Mouse (Mus musculus): ENCODE measurements at regions not wholly inside any gene's neighbourhood (a gene's known extent, or its start where the extent isn't known, plus 50 kb on each side); places are given as distances from the start of the nearest gene placed in this dataset.
A peak's percentile ranks its signal among the peaks of the same experiment; 100 is the strongest.

DNA sequence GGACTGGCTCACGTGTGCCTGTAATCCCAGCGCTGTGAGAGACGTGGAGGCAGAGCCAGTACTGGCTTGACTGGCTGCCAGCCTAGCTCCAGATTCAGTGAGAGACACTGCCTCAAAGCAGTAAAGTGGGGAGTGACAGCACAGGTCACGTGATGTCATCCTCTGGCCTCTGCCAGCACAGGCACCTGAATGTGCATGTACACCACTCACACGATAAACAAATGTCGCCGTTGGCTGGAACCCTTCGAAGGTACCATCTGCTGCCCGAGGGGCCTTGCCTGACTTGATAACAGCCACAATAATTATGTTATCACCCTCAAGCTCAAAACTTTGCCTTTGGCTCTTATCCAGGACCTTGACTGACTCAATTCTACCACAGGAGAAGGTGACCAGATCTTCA is 132.4 kb upstream of the Rpl38 start:
- no peaks in the 10 kb centered on the region for H3K27me3 ChIP-seq (replicated peaks; ENCODE audit: control insufficient read depth, insufficient read depth, low read length)
- peaks cover 24% of the 10 kb centered on the region for H3K4me1 ChIP-seq (replicated peaks; ENCODE audit: control insufficient read depth, insufficient read depth, low read length)
- peak overlapping the region; percentile 78; the same call in 1 of the 2 replicates for H3K27ac ChIP-seq (ENCODE audit: low read length)
- H3K9me3 ChIP-seq (ENCODE audit: control insufficient read depth, low read length) = no peaks in the 10 kb centered on the region; the same call in 1 of the 2 replicates
- no peak overlapping the region for H3K4me2 ChIP-seq (ENCODE audit: low read length)
- no peaks in the 10 kb centered on the region for H3K36me3 ChIP-seq (ENCODE audit: control insufficient read depth, insufficient read depth)
- no peak for ATAC-seq
- H3K9ac ChIP-seq (replicated peaks; ENCODE audit: low read depth, low read length) = no peak overlapping the region
- H3K4me3 ChIP-seq (replicated peaks; ENCODE audit: low read length) = no peak overlapping the region
- 69% methylated on average over 9 of the region's 9 CpGs for WGBS

DNA sequence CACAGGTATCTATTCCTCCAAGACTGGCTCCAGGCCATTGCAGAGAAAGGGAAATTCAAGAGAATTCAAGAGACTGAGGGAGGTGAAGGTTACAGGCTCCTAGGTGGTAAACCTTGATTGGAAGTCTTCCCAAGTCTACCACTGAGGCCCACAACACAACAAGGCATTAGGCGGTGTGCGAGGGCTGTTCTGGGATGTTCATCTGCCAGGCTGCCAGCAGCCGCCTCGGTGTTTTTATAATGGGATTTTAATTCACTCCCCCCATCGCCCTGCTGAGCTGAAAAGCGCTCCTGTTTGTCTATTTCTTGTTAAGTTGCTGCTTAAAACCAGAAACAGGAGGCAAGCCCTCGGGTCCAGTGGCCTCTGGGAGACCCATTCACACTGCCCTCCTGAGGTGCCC is 133.9 kb upstream of the Rpl38 start:
- Histone ChIP-seq H3K27ac (ENCODE audit: low read length) (no peak overlapping the region), H3K27me3 (replicated peaks; ENCODE audit: control insufficient read depth, insufficient read depth, low read length) (no peaks in the 10 kb centered on the region), H3K9ac (replicated peaks; ENCODE audit: low read depth, low read length) (no peak overlapping the region), H3K4me1 (replicated peaks; ENCODE audit: control insufficient read depth, insufficient read depth, low read length) (peaks cover 24% of the 10 kb centered on the region), H3K4me3 (replicated peaks; ENCODE audit: low read length) (no peak overlapping the region), H3K9me3 (ENCODE audit: control insufficient read depth, low read length) (no peaks in the 10 kb centered on the region; the same call in 1 of the 2 replicates), H3K4me2 (ENCODE audit: low read length) (no peak overlapping the region), H3K36me3 (ENCODE audit: control insufficient read depth, insufficient read depth) (no peaks in the 10 kb centered on the region)
- WGBS = 45% methylated on average over 7 of the region's 7 CpGs
- no peak for ATAC-seq

DNA sequence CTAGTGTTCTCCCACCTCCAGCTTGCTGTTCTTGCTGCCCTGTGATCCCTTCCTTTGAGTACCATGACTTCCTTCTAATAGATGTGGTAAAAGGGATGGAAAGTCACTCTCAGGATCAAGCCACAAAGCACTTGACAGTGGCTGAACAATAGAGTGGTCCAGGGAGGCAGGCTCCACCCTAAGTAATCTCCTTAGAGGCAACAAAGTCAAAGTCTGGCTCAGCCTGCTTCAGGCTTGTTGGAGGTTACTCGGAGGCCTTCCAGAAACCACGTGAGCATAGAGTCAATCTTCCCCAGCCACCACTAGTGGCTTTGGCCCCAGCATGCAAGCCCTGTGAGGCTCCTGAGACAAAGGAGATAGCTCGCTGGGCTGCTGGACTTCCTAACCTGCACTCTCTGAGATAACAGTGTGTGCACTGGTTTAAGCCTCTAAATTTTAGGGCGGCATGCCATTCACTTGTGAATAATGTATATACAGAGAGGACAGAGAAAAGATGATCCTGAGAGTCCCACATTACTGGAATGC is 137.0 kb upstream of the Rpl38 start:
- no peak overlapping the region for H3K9ac ChIP-seq (replicated peaks; ENCODE audit: low read depth, low read length)
- no peaks in the 10 kb centered on the region; the same call in 1 of the 2 replicates for H3K9me3 ChIP-seq (ENCODE audit: control insufficient read depth, low read length)
- no peak overlapping the region for H3K4me2 ChIP-seq (ENCODE audit: low read length)
- 52% methylated on average over 4 of the region's 4 CpGs for WGBS
- H3K36me3 ChIP-seq (ENCODE audit: control insufficient read depth, insufficient read depth) = no peaks in the 10 kb centered on the region
- no peak overlapping the region for H3K27ac ChIP-seq (ENCODE audit: low read length)
- no peaks in the 10 kb centered on the region for H3K27me3 ChIP-seq (replicated peaks; ENCODE audit: control insufficient read depth, insufficient read depth, low read length)
- peaks cover 12% of the 10 kb centered on the region for H3K4me1 ChIP-seq (replicated peaks; ENCODE audit: control insufficient read depth, insufficient read depth, low read length)
- ATAC-seq = no peak
- no peak overlapping the region for H3K4me3 ChIP-seq (replicated peaks; ENCODE audit: low read length)

DNA sequence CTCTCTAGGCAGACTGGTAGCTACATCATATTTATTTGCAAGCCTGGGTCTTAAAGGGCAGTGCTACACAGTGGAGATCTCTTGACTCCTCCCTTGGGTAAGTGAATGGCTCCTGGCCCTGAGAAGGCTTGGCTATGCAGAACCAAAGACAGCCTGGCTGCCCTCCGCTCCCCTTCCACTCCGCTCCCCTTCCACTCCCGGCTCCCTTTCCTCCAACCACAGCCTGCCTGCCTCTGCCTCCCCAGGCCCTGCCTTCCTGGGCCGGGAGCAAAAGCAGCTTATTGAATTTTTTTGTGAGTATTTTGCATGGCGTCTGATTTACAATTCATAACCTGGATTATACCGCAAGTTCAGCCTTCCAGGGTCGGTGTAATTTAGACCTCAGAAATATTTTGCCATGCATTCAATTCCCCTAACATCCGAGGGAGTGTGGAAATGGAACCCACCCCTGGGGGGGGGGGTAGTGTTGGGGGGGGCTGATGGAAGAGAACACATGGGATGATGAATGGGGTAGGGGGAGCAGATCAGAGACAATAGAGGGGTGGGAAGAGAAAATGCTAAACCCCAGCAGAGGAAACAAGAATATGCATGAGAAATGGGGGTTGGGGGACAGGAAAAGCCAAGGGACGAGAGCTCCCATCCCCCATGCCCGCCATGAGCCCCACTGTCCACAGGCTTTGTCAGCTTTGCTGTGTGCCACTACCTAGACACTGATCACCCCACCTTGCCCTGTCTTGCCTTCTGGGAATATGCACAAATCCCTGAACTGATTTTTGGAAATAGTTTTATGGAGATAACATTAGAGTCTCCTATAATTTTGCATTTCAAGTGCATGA is 139.2 kb upstream of the Rpl38 start:
- H3K4me1 ChIP-seq (replicated peaks; ENCODE audit: control insufficient read depth, insufficient read depth, low read length) = peaks cover 6% of the 10 kb centered on the region
- no peak overlapping the region; the same call in 1 of the 2 replicates for H3K27ac ChIP-seq (ENCODE audit: low read length)
- no peaks in the 10 kb centered on the region for H3K27me3 ChIP-seq (replicated peaks; ENCODE audit: control insufficient read depth, insufficient read depth, low read length)
- H3K4me3 ChIP-seq (replicated peaks; ENCODE audit: low read length) = no peak overlapping the region
- H3K9me3 ChIP-seq (ENCODE audit: control insufficient read depth, low read length) = no peaks in the 10 kb centered on the region
- H3K9ac ChIP-seq (replicated peaks; ENCODE audit: low read depth, low read length) = no peak overlapping the region
- no peak overlapping the region for H3K4me2 ChIP-seq (ENCODE audit: low read length)
- no peaks in the 10 kb centered on the region for H3K36me3 ChIP-seq (ENCODE audit: control insufficient read depth, insufficient read depth)
- peak; percentile 37; the same call in 1 of the 2 replicates for ATAC-seq
- 48% methylated on average over 10 of the region's 10 CpGs for WGBS

DNA sequence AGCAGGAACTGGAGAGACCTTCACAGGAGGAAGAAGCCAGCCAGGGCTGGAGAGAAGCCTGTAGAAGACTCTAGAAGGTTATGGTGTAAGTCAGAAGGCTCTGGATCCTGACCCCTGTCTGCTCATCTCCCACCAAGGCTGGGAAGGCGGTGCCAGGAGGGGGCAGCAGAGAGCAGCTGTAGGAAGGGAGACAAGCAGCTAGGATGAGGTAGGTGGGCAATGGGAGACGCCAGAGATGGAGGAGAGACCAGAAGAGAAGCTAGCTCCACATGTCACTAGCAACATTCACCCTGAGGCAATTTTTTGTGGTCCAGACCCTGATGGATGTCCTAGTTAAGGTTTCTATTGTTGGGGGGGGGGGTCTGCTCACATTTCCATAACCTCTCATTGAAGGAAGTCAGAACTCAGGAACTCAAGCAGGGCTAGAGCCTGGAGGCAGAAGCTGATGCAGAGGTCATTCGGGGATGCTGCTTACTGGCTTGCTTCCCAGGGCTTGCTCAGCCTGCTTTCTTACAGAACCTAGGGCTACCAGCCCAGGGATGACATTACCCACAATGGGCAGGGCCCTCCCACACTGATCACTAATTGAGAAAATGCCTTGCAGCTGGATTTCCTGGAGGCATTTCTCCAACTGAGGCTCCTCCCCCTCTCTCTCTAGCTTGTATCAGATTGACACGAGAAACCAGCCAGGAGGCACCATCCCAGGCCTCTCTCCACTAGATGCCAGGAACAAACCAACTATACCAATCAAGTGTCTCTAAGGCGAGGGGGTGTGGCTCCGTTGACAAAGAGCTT is 144.7 kb upstream of the Rpl38 start:
- H3K36me3 ChIP-seq (ENCODE audit: control insufficient read depth, insufficient read depth) = no peaks in the 10 kb centered on the region
- no peak overlapping the region for H3K4me2 ChIP-seq (ENCODE audit: low read length)
- no peak overlapping the region for H3K4me3 ChIP-seq (replicated peaks; ENCODE audit: low read length)
- ATAC-seq = peak; percentile 62
- H3K9me3 ChIP-seq (ENCODE audit: control insufficient read depth, low read length) = no peaks in the 10 kb centered on the region
- no peaks in the 10 kb centered on the region for H3K27me3 ChIP-seq (replicated peaks; ENCODE audit: control insufficient read depth, insufficient read depth, low read length)
- no peak overlapping the region for H3K9ac ChIP-seq (replicated peaks; ENCODE audit: low read depth, low read length)
- H3K27ac ChIP-seq (ENCODE audit: low read length) = no peak overlapping the region
- 41% methylated on average over 6 of the region's 6 CpGs for WGBS
- peaks cover 7% of the 10 kb centered on the region; the same call in 1 of the 2 replicates for H3K4me1 ChIP-seq (replicated peaks; ENCODE audit: control insufficient read depth, insufficient read depth, low read length)

DNA sequence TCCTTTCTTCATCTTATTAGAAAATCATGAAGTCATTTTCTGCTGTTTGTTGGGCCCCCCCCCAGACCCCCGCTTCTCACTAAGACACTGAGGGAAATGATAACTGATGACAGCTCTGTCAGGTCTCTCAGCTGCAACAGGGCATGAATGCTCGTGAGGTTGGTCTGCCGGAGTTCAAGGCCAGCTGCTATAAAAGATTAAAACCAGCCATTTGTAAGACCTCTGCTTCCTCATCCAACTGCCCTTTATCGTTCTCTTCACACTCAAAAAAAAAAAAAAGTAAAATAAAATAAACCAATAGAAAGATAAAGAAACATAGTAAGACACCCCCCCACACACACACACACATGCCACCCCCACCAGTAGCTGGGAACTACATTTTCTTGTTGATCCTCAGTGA is 153.0 kb upstream of the Rpl38 start:
- Histone ChIP-seq H3K4me3 (replicated peaks; ENCODE audit: low read length) (no peak overlapping the region), H3K36me3 (ENCODE audit: control insufficient read depth, insufficient read depth) (no peaks in the 10 kb centered on the region), H3K9me3 (ENCODE audit: control insufficient read depth, low read length) (no peaks in the 10 kb centered on the region), H3K27me3 (replicated peaks; ENCODE audit: control insufficient read depth, insufficient read depth, low read length) (no peaks in the 10 kb centered on the region), H3K9ac (replicated peaks; ENCODE audit: low read depth, low read length) (no peak overlapping the region), H3K4me1 (replicated peaks; ENCODE audit: control insufficient read depth, insufficient read depth, low read length) (peaks cover 5% of the 10 kb centered on the region), H3K27ac (ENCODE audit: low read length) (no peak overlapping the region), H3K4me2 (ENCODE audit: low read length) (no peak overlapping the region)
- WGBS = 59% methylated on average over 4 of the region's 4 CpGs
- no peak for ATAC-seq

DNA sequence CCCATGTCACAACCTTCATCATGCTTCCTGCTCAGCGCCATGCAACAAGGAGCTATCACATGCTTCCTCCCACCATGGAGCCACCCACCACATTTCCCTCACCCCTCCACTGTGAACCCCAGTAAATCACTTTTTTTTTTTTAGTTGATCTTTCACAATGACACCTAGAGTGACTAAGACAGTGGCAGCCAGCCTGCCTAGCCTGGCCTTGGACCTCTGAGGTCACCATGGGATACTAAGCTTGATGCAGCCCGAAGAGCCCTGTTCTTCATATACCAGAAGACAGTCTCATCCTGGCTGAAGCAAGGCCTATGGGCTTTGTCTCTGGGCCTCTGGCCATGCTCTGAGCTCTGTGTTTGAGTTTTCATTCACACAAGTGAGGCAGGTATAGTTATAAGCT is 154.2 kb upstream of the Rpl38 start:
- no peaks in the 10 kb centered on the region for H3K9me3 ChIP-seq (ENCODE audit: control insufficient read depth, low read length)
- H3K4me1 ChIP-seq (replicated peaks; ENCODE audit: control insufficient read depth, insufficient read depth, low read length) = peaks cover 5% of the 10 kb centered on the region
- no peak overlapping the region for H3K27ac ChIP-seq (ENCODE audit: low read length)
- H3K9ac ChIP-seq (replicated peaks; ENCODE audit: low read depth, low read length) = no peak overlapping the region
- no peak for ATAC-seq
- H3K4me2 ChIP-seq (ENCODE audit: low read length) = no peak overlapping the region
- H3K36me3 ChIP-seq (ENCODE audit: control insufficient read depth, insufficient read depth) = no peaks in the 10 kb centered on the region
- 94% methylated on average over 2 of the region's 2 CpGs for WGBS
- H3K27me3 ChIP-seq (replicated peaks; ENCODE audit: control insufficient read depth, insufficient read depth, low read length) = no peaks in the 10 kb centered on the region
- no peak overlapping the region for H3K4me3 ChIP-seq (replicated peaks; ENCODE audit: low read length)

DNA sequence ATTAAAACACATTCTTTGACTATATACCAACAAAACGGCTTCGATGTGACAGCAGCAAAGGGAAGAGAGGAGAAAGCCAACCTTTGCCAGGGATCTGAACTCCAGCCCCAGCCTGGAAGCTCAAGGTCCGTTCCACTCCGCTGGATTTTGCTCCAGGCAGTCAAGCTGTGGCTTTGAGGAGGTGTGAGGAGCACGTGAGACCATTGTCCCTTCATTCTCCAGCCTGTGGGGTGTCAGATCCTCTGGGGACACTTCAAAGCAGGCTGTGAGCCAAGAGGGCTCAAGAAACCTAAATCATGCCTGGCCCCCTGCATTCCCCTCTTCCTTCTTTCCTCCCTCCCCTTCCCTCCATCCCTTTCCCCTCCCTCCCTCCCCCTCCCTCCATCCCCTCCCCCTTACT is 154.9 kb upstream of the Rpl38 start:
- peaks cover 5% of the 10 kb centered on the region for H3K4me1 ChIP-seq (replicated peaks; ENCODE audit: control insufficient read depth, insufficient read depth, low read length)
- WGBS = 20% methylated on average over 5 of the region's 5 CpGs
- no peak for ATAC-seq

DNA sequence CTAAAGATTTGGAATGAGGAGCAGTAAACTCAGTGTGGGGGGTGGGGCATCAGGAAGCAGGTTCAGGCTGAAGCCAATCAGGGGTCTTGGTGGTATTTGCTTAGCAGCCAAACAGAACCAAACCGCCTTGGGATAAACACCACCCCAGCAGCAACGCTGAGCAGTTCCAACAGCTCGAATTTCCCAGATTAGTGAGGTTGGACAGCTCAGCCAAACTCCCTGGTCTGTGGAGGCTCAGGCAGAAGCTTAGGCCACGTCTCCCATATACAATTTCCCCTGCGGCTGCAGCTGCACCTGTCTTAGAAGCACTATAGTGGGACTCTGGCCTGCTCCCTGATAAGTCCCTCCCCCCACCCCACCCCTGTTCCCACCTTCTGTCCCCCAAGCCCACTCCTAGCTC is 156.3 kb upstream of the Rpl38 start:
- Histone ChIP-seq H3K36me3 (ENCODE audit: control insufficient read depth, insufficient read depth) (no peaks in the 10 kb centered on the region), H3K4me2 (ENCODE audit: low read length) (no peak overlapping the region), H3K9ac (replicated peaks; ENCODE audit: low read depth, low read length) (no peak overlapping the region), H3K27ac (ENCODE audit: low read length) (no peak overlapping the region), H3K9me3 (ENCODE audit: control insufficient read depth, low read length) (no peaks in the 10 kb centered on the region; the same call in 1 of the 2 replicates), H3K4me3 (replicated peaks; ENCODE audit: low read length) (no peak overlapping the region), H3K4me1 (replicated peaks; ENCODE audit: control insufficient read depth, insufficient read depth, low read length) (peaks cover 5% of the 10 kb centered on the region), H3K27me3 (replicated peaks; ENCODE audit: control insufficient read depth, insufficient read depth, low read length) (no peaks in the 10 kb centered on the region)
- ATAC-seq = no peak
- 22% methylated on average over 5 of the region's 5 CpGs for WGBS

More for the DNA sequence above, 154.9 kb upstream of the Rpl38 start:
- no peaks in the 10 kb centered on the region for H3K27me3 ChIP-seq (replicated peaks; ENCODE audit: control insufficient read depth, insufficient read depth, low read length)
- no peak overlapping the region for H3K9ac ChIP-seq (replicated peaks; ENCODE audit: low read depth, low read length)
- H3K4me3 ChIP-seq (replicated peaks; ENCODE audit: low read length) = no peak overlapping the region
- no peaks in the 10 kb centered on the region for H3K9me3 ChIP-seq (ENCODE audit: control insufficient read depth, low read length)
- H3K4me2 ChIP-seq (ENCODE audit: low read length) = no peak overlapping the region
- no peaks in the 10 kb centered on the region for H3K36me3 ChIP-seq (ENCODE audit: control insufficient read depth, insufficient read depth)
- H3K27ac ChIP-seq (ENCODE audit: low read length) = no peak overlapping the region
